Mouse (Mus musculus) 3134 (cell line): ENCODE data around the gene Tns2.

Experiments
- DNase-seq: peaks from one replicate; pipeline ENCODE4 v3.0.0-alpha.2; 2011; ENCODE audit warnings: low spot score; ENCODE audit not compliant: insufficient read length; ENCODE audit errors: extremely low read depth

Tns2 gene

DNA sequence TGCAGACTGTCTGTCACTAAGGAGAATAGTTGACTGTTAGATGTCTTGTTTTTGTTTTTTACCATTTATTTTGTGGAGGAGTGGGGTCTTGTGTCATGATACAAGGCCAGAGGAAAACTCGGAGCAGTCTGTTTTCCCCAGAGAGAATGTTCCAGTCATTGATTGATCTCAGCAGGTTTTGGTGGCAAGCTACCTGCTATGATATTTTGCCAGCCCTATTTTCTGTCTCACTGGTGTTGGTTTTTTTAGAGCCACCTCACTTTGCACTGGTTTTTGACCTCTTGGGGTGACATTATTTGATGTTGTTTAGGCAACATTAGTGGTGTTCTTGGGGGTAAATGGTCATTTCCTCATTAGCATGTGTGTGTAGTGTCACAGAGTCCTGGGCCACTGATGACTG, 8.5 kb upstream of the Tns2 start:
- DNase-seq, result no peak

DNA sequence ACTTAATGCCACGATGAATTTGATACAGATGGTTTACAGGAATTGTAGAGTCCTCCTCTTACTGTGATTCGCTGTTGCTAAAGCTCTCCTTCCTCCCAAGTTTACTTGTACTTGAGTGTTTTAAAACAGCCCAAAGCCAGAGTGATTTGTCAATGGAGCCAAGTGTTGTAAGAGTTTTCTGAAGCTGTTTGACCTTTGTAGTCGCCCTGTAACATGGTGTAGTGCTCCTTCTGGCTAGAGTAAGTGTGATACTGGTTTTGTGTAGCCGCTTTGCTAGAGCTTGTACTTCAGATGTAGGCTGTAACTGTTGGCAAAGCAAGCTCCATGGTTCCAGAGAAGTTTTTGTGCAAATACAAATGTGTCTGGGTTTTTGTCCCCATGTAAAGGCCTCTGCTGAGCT, 8.0 kb upstream of the Tns2 start:
- no peak for DNase-seq

DNA sequence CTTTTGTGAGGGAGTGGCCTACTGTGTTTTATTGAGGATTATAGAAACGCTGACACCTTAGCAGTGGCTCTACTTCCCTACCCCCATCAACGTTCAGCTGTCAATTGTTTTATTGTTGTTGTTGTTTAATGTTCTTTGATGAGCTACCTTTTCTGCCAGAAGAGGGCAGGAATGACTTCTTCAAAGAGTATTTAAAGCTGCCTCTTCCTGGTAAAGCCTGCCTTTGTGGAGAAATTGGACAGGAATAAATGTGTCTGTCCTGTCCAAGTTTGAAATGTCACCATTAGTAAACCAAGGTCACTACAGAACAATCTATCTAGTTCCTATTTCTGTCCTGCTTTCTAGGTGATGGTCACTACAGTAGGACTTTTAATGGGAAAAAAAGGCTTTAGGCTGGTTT, 6.1 kb upstream of the Tns2 start:
- DNase-seq, result no peak

DNA sequence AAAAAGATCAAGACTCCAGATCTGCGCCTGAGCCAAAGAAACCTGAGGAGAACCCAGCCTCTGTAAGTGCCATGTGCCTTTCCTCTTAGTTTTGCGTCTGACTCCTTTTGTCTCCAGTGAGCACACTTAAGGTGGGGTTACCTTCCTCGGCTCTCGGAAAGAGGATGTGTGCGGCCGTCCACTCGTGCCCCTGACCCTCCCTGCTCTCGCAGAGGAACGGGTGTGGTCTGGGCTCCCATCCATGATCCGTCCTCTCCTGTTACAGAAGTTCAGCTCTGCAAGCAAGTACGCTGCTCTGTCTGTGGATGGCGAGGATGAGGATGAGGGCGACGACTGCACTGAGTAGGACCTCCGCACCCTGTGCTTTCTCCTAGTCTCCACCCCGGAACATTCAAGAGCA, 5.2 kb upstream of the Tns2 start:
- no peak for DNase-seq

DNA sequence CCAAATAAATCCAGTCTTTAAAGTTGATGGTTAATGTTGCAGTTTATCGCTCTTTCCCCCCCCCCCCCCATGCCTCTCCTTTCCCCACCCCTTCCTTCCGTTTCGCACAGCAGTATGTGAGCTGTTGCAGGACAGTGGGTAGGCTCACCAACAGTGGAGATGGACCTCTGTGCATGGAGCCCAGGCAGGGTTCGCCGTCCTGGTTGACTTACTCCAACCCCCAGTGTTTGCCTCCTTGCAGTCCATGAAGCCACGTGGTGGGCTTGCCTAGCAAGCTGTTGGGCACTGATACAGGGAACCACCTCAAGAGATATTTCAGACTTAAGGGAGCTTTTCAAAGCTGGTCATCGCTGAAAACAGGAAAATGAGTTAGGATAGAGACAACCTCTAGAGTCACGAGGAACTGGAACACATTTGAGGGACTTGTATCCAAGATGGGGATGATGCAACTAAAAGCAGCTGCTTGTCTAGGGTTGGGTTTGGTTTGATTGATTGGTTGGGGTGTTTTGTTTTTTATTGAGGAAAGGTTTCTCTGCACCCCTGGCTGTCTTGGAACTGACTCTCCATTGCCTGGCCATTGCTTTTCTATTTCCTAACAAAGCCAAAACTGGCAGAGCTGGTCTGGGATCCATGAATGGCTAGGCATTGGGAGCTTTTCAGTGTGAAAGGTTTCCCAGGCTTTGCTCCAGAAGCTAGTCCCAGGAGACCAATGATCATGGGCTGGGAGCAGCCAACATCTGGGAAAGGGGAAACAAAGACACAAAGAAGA, 2.9 kb upstream of the Tns2 start:
- DNase-seq, result no peak

DNA sequence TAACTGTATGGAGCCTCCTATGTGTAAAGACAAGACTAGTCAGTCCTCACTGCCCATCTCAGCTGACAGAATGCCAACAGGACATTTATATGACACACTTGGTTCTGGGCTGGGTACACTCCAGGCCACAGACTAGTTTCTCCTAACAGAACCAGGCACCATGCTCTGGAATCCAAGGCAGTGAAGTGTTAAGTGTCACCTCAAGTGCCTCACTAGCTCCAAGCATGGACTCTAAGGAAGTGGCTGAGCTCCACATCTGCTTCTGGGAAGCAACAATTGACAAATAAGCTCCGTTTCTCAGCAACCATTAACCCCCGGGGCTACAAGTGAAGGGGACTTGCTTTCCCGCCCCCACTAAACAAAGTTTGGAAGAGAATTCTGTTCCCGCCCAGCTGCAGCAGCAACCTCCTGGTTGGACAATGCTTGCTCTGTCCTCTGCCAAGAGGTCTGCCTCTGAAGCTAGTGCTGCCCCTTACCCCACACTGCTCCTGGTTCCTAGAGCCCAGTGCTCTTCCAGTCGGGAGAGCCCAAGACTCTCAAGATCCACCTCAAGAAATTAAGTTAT, 2.1 kb upstream of the Tns2 start:
- DNase-seq, result peak; percentile 35

DNA sequence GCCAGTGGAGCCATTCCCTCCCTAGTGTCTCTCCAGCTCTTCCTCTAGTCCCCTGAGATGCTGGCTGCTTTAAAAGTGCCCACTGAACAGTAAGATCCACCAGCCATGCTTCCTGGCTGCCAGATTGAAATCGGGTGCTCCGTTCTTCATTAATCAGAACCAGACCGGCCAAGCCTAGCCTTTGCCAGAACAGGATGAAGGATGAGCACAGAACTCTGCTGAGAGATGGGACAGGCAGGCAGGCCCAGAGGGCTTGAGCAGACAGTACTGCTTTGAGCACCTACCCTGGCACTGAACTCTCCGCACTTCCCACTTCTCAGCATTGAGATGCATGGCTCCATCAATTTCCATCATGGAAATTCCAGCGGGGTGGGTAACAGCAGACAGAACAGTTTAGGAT, 953 bp upstream of the Tns2 start:
- no peak for DNase-seq

DNA sequence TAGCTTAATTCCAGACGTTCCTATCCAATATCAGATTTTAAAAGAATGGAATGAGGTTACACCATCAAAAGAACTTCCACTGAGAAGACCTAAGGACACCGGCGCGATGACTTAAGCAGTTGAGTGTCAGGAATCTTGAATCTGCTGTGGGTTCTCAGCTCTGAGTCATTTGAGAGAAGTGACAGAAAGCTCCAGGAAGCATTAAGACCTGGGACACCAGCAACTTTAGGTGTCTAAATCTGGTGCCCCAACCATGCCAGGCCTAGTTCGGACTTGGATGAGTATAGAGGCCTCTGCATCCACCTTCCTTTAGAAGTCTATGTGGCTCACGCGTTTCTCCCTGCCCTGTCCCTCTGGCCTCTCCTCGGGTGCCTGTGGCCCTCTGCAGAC, 447 bp upstream of the Tns2 start:
- DNase-seq, result no peak

DNA sequence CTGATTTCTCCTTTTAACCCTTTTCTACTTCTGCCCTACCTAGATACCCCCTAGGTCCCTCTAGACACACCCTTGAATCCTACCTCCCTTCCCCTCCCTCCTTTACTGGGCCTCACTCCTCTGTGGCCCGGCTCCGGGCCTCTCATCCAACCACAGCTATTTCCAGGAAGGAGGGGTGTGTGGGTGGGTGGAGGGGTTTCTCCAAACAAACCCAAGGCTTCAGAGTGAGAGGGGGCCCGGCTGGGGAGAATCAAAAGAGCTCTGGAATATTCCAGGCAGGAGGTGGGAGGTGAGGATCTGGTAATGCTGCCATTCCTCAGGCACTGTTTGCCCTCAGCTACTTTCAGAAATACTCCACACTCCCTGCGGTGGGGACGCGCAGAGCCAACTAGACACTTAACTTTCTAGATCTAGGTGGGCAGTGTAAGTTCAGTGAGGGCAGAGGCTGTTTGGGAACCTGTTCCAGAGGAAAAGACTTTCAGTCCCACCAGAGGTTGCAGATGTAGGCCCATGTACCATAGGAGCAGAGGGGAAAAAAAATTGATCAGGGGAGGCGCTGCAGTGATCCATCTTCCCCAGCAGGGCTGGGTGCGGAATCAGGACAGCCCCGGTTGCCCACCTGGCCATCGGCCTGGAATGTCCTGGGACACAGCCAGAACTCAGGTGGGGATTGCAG, 921 bp downstream of the Tns2 start:
- DNase-seq, result peak; percentile 64

DNA sequence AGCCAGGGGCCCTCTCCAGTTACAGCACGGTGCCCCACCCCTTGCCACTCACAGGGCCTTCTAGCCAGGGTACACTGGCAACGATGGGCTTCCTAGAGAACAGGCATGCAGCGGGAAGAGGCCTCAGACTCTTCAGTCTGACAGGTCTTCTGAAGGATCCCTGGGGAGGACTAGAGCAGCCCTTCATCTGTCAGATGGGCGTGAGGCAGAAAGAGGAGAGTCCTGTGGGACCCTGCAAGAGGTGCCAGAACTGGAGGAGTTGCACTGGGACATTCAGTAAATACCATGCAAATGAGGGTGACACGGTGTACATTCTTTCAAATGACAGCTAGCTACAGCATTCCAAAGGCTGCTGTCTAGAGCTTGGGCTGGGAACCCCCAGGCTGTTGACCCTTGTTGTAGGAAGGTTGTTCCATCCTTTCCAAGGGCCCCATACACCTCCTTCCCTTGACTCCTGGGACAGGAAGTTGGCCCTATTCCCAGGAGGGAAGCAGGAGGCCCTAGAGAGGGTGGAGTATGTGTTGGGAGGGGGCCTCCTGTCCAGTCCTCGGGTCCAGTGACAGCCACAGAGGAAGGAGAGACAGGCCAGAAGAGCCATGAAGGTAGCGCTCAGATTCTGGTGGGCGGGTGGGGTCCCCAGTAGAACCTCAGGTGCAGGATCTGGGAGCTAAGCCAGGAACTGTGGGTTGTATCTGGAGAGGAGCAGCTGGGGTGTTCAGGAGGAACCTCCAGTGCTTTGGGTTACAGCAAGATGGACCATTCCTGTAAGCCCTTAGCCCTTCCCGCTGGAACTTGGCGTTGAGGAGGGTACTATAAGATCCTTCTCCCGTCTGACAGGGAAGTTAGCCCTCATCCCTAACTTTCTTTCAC, 1.7 kb downstream of the Tns2 start:
- DNase-seq, result peak; percentile 77

DNA sequence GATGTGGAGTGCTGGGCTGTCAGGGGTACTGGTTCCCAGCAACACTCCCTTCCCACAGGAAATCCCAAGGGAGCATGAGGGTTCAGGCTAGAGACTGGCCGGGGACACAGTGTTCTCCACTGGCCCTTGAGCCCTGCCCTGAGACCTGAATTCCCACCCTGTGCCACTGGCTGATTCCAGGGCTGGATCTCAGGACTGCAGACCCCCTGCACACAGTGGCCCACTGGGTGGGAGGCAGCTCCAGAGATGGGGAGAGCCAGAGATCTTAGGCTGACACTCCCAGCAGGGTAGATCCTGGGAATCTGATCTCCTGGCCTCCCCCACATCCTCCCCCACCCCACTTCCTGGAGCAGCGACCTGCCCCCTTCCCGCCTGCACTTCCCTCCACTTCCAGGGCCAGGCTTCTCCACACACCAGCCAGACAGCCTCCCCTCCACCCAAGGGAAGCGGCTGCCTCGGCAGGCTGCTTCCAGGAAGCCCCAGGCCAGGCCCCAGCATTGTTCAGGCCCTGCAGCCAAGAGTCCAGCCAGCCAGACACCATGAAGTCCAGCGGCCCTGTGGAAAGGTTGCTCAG, 2.4 kb downstream of the Tns2 start:
- DNase-seq, result peak; percentile 80

DNA sequence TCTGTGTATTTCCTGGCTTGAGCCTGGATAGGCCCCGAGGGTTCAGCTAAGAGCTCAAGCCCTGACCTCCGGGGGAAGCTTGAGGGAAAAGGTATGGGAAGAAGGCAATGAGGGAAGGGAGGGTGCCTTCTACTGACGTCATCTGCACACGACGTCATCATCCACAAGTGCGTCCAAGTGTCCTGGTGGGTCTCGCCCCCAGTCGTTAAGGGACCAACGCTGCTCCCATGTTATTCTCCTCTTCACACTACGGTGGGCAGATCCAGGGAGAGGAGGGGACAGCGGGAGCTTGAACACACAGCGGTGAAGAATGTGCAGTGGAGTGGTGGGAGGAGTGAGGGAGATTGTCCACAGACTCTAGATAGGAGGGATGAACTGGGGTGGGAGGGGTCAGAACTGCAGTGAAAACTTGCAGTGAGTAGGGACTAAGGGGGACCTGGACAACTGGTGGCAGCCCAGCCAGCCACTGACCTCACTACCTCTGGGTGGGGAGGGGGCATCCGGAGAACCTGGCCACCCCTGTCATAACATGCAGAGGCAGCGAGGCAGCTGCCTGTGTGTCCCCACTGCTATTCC, 3.2 kb downstream of the Tns2 start:
- peak; percentile 76 for DNase-seq

DNA sequence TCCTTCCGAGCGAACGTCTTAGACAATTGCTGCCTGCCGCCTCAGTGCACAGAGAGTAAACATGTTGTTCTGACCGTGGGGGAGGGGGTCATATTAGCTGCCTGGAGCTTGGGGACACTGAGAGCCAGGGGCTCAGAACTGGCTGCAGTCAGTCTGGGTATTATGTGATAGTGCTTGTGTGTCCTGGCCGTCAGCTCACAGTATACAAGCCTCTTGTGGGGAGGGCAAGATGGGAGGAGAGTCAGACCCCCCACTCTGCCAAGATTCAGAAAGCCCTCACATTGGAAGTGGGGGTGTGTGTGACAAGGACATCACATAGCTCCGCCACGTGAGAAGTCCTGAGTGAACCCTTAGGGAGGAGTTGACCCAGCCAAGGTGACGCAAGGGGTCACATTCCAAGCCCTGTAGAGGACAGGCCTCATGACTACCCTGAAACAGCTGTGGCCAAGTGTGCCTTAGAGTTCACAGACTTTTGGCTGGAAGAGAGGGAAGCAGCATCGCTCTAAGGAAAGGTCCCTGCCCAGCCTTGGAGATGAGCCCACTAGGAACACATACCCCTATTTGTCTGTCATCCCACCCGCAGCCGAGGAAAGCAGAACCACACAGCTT, 3.8 kb downstream of the Tns2 start:
- peak; percentile 81 for DNase-seq

DNA sequence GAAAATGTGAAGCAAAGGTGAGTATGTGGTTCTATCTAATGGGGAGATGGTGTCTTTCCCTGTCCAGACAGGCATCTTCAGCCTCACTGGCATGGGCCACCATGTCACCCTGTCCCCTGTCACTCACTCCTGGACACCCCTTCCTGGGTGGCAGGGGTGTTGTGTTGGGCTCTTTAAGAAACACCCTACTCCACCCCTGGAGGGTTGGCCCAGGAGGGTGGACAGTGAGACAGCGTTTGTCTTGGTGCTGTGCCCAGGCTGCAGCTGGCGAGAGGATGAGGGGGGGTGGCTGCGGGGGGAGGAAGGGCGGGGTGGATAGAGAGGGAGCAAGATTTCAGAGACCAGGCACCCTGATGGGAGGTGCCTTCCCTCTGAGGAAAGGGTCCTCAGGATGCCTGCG, 5.1 kb downstream of the Tns2 start:
- DNase-seq, result peak; percentile 84

DNA sequence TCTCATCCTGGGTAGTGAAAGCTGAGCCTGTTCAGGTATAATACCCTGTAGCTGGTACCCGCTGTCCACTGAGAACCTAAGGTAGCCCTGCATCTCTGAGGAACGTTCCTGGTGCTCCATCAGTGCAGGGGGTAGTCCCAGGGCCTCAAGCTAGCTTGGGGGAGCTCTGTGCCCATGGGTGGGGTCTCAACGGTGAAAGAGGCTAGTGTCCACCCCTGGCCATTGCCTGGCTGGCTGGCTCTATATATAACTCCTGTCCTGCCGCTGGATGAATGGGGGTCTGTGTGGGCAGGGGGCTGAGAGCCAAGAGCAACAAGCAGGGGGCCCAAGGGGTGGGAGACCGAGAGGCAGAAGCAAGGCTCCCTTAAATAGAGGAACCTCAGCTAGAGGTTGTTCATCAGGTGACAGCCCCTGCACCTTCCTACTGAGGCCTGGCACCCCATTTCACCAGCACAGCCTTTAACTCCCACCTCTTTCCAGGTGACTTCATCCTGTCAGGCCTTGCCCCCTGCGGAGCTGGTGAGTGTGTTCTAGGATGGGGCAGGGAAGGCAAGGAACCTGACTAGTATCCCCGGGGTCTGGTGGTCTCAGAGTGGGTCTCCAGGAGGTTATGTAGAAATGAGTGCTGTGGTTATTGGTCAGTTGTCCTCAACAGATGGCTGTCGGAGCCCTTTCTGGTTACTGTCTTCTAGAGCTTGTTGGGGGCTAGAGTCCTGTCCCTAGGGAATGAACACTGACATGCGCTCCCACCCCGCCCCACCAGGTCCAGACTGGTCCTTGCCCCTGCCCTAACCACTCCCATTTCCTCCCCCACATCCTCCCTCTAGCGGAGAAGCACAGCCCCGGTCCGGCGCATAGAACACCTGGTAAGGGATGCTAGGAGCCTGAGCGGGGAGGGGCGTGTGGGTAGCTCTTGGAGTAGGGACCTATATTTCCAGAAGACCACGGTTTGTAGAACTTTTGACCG, 5.8 kb downstream of the Tns2 start:
- DNase-seq, result no peak

DNA sequence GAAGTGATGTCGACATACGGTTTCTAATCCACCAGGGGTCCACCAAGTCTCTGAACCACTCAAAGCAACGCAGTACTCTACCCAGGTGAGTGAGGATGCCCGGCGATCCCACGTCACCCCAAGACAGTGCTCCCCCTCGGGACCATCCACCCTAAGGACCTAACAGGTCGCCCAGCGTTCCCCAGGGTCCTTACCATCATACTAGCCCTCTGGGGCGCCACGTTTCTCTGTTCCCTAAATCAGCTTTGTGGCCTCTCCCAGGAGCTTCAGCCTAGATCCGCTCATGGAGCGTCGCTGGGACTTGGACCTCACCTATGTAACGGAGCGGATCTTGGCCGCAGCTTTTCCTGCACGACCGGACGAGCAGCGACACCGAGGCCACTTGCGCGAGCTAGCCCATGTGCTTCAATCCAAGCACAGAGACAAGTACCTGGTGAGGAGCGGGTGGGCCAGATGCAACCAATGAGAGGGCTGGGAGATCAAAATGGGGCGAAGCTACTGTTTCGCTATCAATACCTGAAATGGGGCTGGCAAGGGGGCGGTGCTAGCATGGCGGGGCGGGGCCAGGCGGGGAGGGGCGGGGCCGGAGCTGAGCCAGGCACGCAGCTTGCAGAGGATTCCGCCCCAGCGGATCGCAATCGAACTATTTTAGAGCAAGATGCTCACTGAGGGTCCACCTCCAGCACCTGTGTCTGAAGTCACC, 6.7 kb downstream of the Tns2 start:
- no peak for DNase-seq

DNA sequence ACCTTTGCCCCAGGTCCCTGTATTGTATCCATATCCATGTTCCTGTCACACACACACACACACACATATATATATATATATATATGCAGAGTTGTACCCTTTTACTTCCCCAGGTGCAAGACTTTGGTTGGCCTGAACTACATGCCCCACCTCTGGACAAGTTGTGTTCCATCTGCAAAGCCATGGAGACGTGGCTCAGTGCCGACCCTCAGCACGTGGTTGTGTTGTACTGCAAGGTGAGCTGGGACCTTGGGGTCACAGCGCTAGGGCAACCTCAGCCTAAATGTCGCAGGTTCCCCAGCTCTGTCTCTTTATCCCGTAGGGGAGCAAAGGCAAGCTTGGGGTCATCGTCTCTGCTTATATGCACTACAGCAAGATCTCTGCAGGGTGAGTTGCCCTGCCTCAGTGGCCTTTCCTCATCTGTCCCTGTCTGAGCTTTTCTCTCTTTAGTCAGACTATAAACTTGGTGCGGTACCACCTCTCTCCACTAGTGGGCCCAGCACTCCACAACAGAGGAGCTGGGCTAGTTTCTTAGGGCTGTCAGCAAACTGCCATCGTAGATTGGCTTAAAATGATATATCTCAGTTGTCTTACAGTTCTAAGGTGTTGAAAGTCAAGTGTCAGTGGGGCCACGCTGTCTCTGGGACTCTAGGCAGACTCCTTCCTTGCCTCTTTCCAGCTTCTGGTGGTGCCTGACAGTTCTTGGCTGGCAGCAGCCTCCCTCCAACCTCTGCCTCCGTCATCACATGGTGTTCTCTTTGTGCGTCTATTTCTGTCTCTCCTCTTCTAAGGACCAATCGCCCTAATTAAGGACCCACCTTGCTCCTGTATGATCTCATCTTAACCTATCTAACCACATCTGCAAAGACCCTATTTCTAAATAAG, 7.7 kb downstream of the Tns2 start:
- peak; percentile 23 for DNase-seq
